Mouse (Mus musculus) olfactory bulb, adult 2 months (tissue): ENCODE measurements at regions not wholly inside any gene's neighbourhood (a gene's known extent, or its start where the extent isn't known, plus 50 kb on each side); places are given as distances from the start of the nearest gene placed in this dataset.

ENCODE experiments used
- H3K27ac ChIP-seq: fragments of 200-500 bp; 2 replicates; pipeline ENCODE4 v1.5.1; 2012; ENCODE audit warnings: low read depth, low read length; ENCODE audit not compliant: insufficient read depth
- H3K4me1 ChIP-seq: fragments of 200-500 bp; 2 replicates; pipeline ENCODE4 v1.6.1; 2012; ENCODE audit warnings: low read length; ENCODE audit not compliant: control insufficient read depth, insufficient read depth
- H3K4me3 ChIP-seq: fragments of 200-500 bp; 2 replicates; pipeline ENCODE4 v1.5.1; 2012; ENCODE audit warnings: mild to moderate bottlenecking, low read depth, low read length, moderate library complexity; ENCODE audit not compliant: insufficient read depth
- CTCF ChIP-seq: fragments of 200-500 bp; IDR thresholded peaks from 2 replicates; pipeline ENCODE4 v1.5.1; 2012; ENCODE audit warnings: low read depth, mild to moderate bottlenecking, low read length, moderate library complexity; ENCODE audit not compliant: insufficient read depth
- POLR2A ChIP-seq: fragments of 200-500 bp; IDR thresholded peaks from 2 replicates; pipeline ENCODE4 v1.6.1; 2012; ENCODE audit warnings: mild to moderate bottlenecking, low read depth, low read length, moderate library complexity; ENCODE audit not compliant: insufficient read depth
- WGBS: fragments of 180-500 bp; shearing (Covaris S2); methylation state at CpG from one replicate; pipeline ENCODE4 v1.1.7; 2018; 5-methylcytosine and 5-hydroxymethylcytosine counted together

DNA sequence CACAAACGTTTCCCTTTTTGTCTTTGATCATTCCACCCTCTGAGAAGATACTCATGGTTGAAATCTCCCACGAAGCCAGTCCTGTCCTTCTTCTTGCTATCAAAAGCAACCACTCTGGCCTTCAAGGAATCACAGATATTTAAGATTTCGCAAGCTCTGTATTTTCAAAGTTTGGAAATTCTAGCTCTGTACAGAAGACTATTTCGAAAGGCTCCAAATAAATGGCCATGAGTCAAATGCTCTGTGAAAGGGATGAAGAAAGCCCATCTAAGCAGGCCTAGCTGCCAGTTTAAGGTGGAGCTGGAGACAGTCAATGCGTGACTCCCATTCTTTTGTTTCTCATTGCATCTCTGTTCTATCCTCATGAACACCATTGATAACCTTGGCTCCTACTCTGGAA is 363.5 kb upstream of the Runx1 start:
- Histone ChIP-seq H3K27ac (no peak overlapping the region), H3K4me3 (no peak overlapping the region), H3K4me1 (0 out of 2 replicates have a peak, but pooled peaks cover 2% of the 10 kb centered on the region)
- TF ChIP-seq CTCF = no peak
- no peak for TF ChIP-seq POLR2A
- 92% methylated on average over 5 of the region's 5 CpGs for WGBS

DNA sequence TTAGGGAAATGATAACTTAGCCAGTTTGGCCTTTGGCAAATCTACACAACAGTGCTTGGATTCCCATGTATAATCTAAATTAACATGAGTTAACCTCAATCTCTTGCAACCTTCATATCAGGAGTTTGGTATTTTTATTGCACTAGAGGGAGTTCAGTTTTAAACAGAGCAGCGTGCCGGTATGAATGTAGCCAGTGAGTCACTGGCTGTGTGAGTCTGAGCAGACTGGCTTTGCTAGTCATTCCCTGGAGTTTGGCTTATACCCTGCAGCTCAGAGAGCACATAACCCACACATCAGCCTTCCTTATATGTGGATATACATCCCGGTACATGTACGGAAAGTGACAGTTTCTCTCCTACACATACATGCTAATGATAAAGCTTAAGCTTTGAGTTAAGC is 360.6 kb upstream of the Runx1 start:
- no peak overlapping the region for H3K4me3 ChIP-seq
- H3K4me1 ChIP-seq = no peaks in the 10 kb centered on the region
- WGBS = 49% methylated on average over 4 of the region's 4 CpGs
- TF ChIP-seq POLR2A = no peak
- TF ChIP-seq CTCF = no peak
- no peak overlapping the region for H3K27ac ChIP-seq

DNA sequence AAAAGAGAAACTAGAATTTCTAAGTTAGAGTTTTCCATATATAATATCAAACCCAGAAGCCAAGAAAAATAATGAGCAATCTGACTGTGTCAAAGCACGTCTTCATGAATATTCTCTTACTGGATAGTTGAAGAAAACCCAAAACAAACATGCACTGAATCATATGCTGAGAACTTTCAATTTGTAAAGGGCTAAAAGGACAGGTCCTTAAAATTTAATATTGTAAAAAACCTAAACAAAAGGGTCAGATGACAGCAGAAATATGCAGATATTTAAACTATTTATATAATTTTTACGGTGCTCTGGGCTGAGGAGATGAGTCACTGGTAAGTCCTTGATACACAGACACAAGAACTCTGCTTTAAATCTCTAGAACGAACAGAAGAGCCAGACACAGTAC is 356.7 kb upstream of the Runx1 start:
- H3K27ac ChIP-seq = no peak overlapping the region
- no peaks in the 10 kb centered on the region for H3K4me1 ChIP-seq
- TF ChIP-seq POLR2A (no peak), CTCF (no peak)
- WGBS = 74% methylated on average over 3 of the region's 3 CpGs
- H3K4me3 ChIP-seq = no peak overlapping the region

- Histone ChIP-seq H3K27ac (no peak overlapping the region), H3K4me1 (no peaks in the 10 kb centered on the region), H3K4me3 (no peak overlapping the region)
- 97% methylated on average over 8 of the region's 8 CpGs for WGBS
- TF ChIP-seq CTCF (no peak), POLR2A (no peak)
Observed at GRCm38 (mm10) chr16:93181497-93181896, 355.5 kb upstream of the Runx1 start.

DNA sequence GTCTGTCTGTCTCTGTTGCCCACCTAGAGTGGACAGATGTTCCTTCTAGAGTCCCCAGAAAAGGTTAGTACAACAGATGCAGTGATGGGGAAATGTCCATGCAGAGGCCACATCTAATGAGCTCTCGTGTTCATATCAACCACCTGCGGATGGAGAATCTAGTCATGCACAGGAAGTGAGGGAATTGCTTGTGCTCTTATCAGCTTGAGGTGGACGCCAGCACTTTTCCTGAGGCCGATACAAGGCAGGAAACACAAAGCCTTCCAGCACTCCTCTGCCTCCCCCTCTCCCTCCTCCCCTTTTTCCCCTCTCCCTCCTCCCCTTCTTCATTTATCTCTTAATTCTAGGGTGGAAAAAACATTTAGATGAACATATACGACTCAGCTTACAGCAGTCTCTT is 354.3 kb upstream of the Runx1 start:
- H3K4me1 ChIP-seq = no peaks in the 10 kb centered on the region
- 86% methylated on average over 5 of the region's 5 CpGs for WGBS
- H3K27ac ChIP-seq = no peak overlapping the region
- H3K4me3 ChIP-seq = no peak overlapping the region
- TF ChIP-seq CTCF (no peak), POLR2A (no peak)

- WGBS = 94% methylated on average over 3 of the region's 3 CpGs
Observed at GRCm38 (mm10) chr16:93166667-93167066, 340.7 kb upstream of the Runx1 start.

DNA sequence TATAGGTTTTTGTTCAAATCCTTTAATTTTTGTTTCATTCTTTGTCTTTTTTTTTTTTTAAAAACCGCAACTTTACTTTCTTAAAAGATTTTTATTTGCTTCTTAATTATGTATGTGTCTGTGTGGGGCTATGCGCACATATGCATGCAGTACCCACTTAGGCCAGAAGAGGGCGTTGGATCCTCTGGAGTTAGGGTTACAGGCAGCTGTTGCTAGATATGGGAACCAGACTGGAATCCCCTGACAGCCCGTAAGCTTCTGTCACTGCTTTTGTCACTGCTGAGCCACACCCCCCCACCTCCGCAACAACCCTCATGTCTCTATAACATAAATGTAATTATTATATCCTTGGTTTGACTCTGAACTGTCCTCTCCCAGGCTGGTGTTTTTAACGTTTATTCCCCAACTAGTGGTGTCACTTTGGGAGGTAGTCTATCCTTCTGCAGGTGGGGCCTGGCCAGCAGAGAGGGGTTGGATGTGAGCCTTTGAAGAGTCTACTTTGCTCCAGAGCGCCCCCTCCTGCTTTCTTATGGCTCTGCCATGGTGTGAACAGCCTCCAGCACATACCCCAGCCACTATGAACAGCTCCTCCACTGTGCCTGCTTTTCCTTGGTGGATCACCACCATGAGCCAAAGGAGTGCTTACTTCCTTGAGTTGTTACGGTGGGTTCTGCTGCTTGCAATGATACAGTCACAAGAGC is 332.7 kb upstream of the Runx1 start:
- TF ChIP-seq POLR2A (no peak), CTCF (no peak)
- no peaks in the 10 kb centered on the region for H3K4me1 ChIP-seq
- 84% methylated on average over 8 of the region's 8 CpGs for WGBS
- H3K27ac ChIP-seq = no peak overlapping the region
- H3K4me3 ChIP-seq = no peak overlapping the region

More at GRCm38 (mm10) chr16:93166667-93167066, 340.7 kb upstream of the Runx1 start:
- Histone ChIP-seq H3K4me1 (no peaks in the 10 kb centered on the region), H3K27ac (no peak overlapping the region), H3K4me3 (no peak overlapping the region)
- TF ChIP-seq CTCF (no peak), POLR2A (no peak)

- no peak for TF ChIP-seq CTCF
- TF ChIP-seq POLR2A = no peak
- WGBS = 92% methylated on average over 14 of the region's 14 CpGs
- Histone ChIP-seq H3K4me3 (no peak overlapping the region), H3K27ac (no peak overlapping the region), H3K4me1 (peaks cover 9% of the 10 kb centered on the region)
Observed at GRCm38 (mm10) chr16:93153545-93154329, 327.8 kb upstream of the Runx1 start.

GRCm38 (mm10) chr16:93152765-93153489 is 327.0 kb upstream of the Runx1 start:
- no peak overlapping the region for H3K27ac ChIP-seq
- peaks cover 9% of the 10 kb centered on the region for H3K4me1 ChIP-seq
- H3K4me3 ChIP-seq = no peak overlapping the region
- WGBS = 61% methylated on average over 14 of the region's 14 CpGs
- TF ChIP-seq POLR2A = no peak
- TF ChIP-seq CTCF = no peak
